Mouse (Mus musculus) liver, adult 2 months (tissue): ENCODE measurements around the gene Gm609. TPM values are rescaled to one million over a fixed set of nuclear protein-coding genes. Genes with fewer than 3 reads are reported as not detected.
A peak's percentile ranks its signal among the peaks of the same experiment; 100 is the strongest.

Experiments
- DNase-seq: peaks from one replicate; pipeline ENCODE4 v3.0.0-alpha.2; 2011; ENCODE audit warnings: low read depth, low spot score; ENCODE audit errors: extremely low read depth
- H3K27ac ChIP-seq: fragments of 200-500 bp; replicated peaks from 2 replicates; pipeline ENCODE4 v1.5.1; 2012; ENCODE audit warnings: low read depth, mild to moderate bottlenecking, control low read depth, inconsistent platforms, low read length; ENCODE audit not compliant: insufficient read depth
- H3K27me3 ChIP-seq: fragments of 200-500 bp; 2 replicates; pipeline ENCODE4 v1.6.1; 2012; ENCODE audit warnings: mild to moderate bottlenecking, moderate library complexity, low read length, inconsistent platforms; ENCODE audit not compliant: control insufficient read depth, insufficient read depth
- H3K36me3 ChIP-seq: fragments of 200-500 bp; 2 replicates; pipeline ENCODE4 v1.6.1; 2012; ENCODE audit warnings: low read length, inconsistent platforms; ENCODE audit not compliant: control insufficient read depth, insufficient read depth
- H3K4me1 ChIP-seq: fragments of 200-500 bp; 2 replicates; pipeline ENCODE4 v1.6.1; 2011; ENCODE audit warnings: low read length; ENCODE audit not compliant: control insufficient read depth, insufficient read depth
- H3K4me3 ChIP-seq: fragments of 200-500 bp; 2 replicates; pipeline ENCODE4 v1.5.1; 2011; ENCODE audit warnings: low read depth, mild to moderate bottlenecking, control low read depth, low read length, moderate library complexity; ENCODE audit not compliant: insufficient read depth
- H3K79me2 ChIP-seq: fragments of 200-500 bp; 2 replicates; pipeline ENCODE4 v1.6.1; 2012; ENCODE audit warnings: inconsistent platforms, mild to moderate bottlenecking, low read length, moderate library complexity; ENCODE audit not compliant: control insufficient read depth, insufficient read depth
- H3K9ac ChIP-seq: fragments of 200-500 bp; 2 replicates; pipeline ENCODE4 v1.6.1; 2012; ENCODE audit warnings: low read depth, mild to moderate bottlenecking, control low read depth, inconsistent platforms, low read length
- CTCF ChIP-seq: fragments of 200-500 bp; IDR thresholded peaks from 2 replicates; pipeline ENCODE4 v1.5.1; 2011; ENCODE audit warnings: low read depth, low read length, control low read depth
- POLR2A ChIP-seq: fragments of 200-500 bp; IDR thresholded peaks from 2 replicates; pipeline ENCODE4 v1.6.1; 2011; ENCODE audit warnings: low read length, control low read depth; ENCODE audit not compliant: insufficient read depth; ENCODE audit errors: extremely low read depth
- WGBS: fragments of 180-500 bp; shearing (Covaris S2); methylation state at CpG from one replicate; pipeline ENCODE4 v1.1.7; 2018; 5-methylcytosine and 5-hydroxymethylcytosine counted together
- polyA plus RNA-seq: library from polyadenylated mRNA; depleted of rRNA; stranded (reverse); fragments of >200 nt; gene quantifications from 2 replicates; pipeline ENCODE4 v1.2.3, GENCODE M21; 2012; rRNA removed
- total RNA-seq: library from RNA; depleted of rRNA; stranded (reverse); fragments of >200 nt; gene quantifications from 2 replicates; pipeline ENCODE4 v1.2.3, GENCODE M21; 2014; rRNA removed

Gm609 gene
- total and polyA plus RNA-seq, 2 experiments: 0.04 to 0.46 TPM

- no peak for TF ChIP-seq POLR2A
- TF ChIP-seq CTCF: no peak
- WGBS: 81% methylated on average over 1 of the region's 1 CpGs
- no peak overlapping the region for H3K27ac ChIP-seq
- no peaks in the 10 kb centered on the region for H3K4me1 ChIP-seq
- no peaks in the 10 kb centered on the region for H3K79me2 ChIP-seq
- no peak overlapping the region for H3K4me3 ChIP-seq
- H3K27me3 ChIP-seq: no peaks in the 10 kb centered on the region
- H3K9ac ChIP-seq: no peak overlapping the region
- DNase-seq: no peak
- H3K36me3 ChIP-seq: no peaks in the 10 kb centered on the region
These were observed 121.7 kb downstream of the Gm609 start for GRCm38 (mm10) chr16:45371076-45371475.

GRCm38 (mm10) chr16:45369285-45369965 lies 123.3 kb downstream of the Gm609 start:
- H3K27me3 ChIP-seq: no peaks in the 10 kb centered on the region
- H3K79me2 ChIP-seq: no peaks in the 10 kb centered on the region
- 72% methylated on average over 4 of the region's 4 CpGs for WGBS
- no peak overlapping the region for H3K9ac ChIP-seq
- H3K4me1 ChIP-seq: peaks cover 2% of the 10 kb centered on the region; the same call in 1 of the 2 replicates
- TF ChIP-seq POLR2A (no peak), CTCF (no peak)
- no peaks in the 10 kb centered on the region for H3K36me3 ChIP-seq
- H3K27ac ChIP-seq: no peak overlapping the region
- no peak overlapping the region for H3K4me3 ChIP-seq
- DNase-seq: no peak

GRCm38 (mm10) chr16:45366111-45366510 lies 126.7 kb downstream of the Gm609 start:
- no peaks in the 10 kb centered on the region for H3K36me3 ChIP-seq
- peaks cover 2% of the 10 kb centered on the region; the same call in 1 of the 2 replicates for H3K4me1 ChIP-seq
- DNase-seq: no peak
- H3K9ac ChIP-seq: no peak overlapping the region
- H3K4me3 ChIP-seq: no peak overlapping the region
- no peak overlapping the region for H3K27ac ChIP-seq
- 81% methylated on average over 7 of the region's 7 CpGs for WGBS
- no peaks in the 10 kb centered on the region for H3K79me2 ChIP-seq
- H3K27me3 ChIP-seq: no peaks in the 10 kb centered on the region
- TF ChIP-seq CTCF (no peak), POLR2A (no peak)

- Histone ChIP-seq H3K27ac (no peak overlapping the region), H3K36me3 (no peaks in the 10 kb centered on the region), H3K27me3 (no peaks in the 10 kb centered on the region), H3K79me2 (no peaks in the 10 kb centered on the region), H3K4me1 (peaks cover 2% of the 10 kb centered on the region; the same call in 1 of the 2 replicates), H3K9ac (no peak overlapping the region), H3K4me3 (no peak overlapping the region)
- DNase-seq: peak; percentile 15
- 35% methylated on average over 9 of the region's 9 CpGs for WGBS
- TF ChIP-seq CTCF: no peak
- TF ChIP-seq POLR2A: no peak
These were observed 127.4 kb downstream of the Gm609 start for GRCm38 (mm10) chr16:45365353-45365752.

- Histone ChIP-seq H3K27ac (no peak overlapping the region), H3K9ac (no peak overlapping the region), H3K4me3 (no peak overlapping the region), H3K79me2 (no peaks in the 10 kb centered on the region), H3K27me3 (no peaks in the 10 kb centered on the region), H3K4me1 (peaks cover 2% of the 10 kb centered on the region; the same call in 1 of the 2 replicates), H3K36me3 (no peaks in the 10 kb centered on the region)
- 98% methylated on average over 1 of the region's 1 CpGs for WGBS
- DNase-seq: no peak
- no peak for TF ChIP-seq POLR2A
- TF ChIP-seq CTCF: no peak
These were observed 128.1 kb downstream of the Gm609 start for GRCm38 (mm10) chr16:45364627-45365026.

GRCm38 (mm10) chr16:45363480-45364045 lies 129.2 kb downstream of the Gm609 start:
- H3K27ac ChIP-seq: no peak overlapping the region
- no peak overlapping the region for H3K9ac ChIP-seq
- no peaks in the 10 kb centered on the region for H3K27me3 ChIP-seq
- no peak overlapping the region for H3K4me3 ChIP-seq
- peaks cover 2% of the 10 kb centered on the region; the same call in 1 of the 2 replicates for H3K4me1 ChIP-seq
- H3K79me2 ChIP-seq: no peaks in the 10 kb centered on the region
- no peak for TF ChIP-seq CTCF
- no peak for TF ChIP-seq POLR2A
- H3K36me3 ChIP-seq: no peaks in the 10 kb centered on the region
- 73% methylated on average over 4 of the region's 4 CpGs for WGBS
- no peak for DNase-seq

Other genes with a start within 250 kb of the Gm609 start
- gene Cd200, start 83.9 kb downstream of the Gm609 start, total RNA-seq: 1.0 and 1.9 TPM in 2 replicates
- 0.86 and 1.2 TPM in 2 replicates for gene Cd200, start 83.9 kb downstream of the Gm609 start, polyA plus RNA-seq
- gene Gm17783, start 39.1 kb upstream of the Gm609 start, total RNA-seq: not detected in 2 replicates
- not detected in 2 replicates for gene Gm17783, start 39.1 kb upstream of the Gm609 start, polyA plus RNA-seq
- gene Slc9c1, start 42.3 kb upstream of the Gm609 start, total RNA-seq: not detected in 2 replicates
- gene Slc9c1, start 42.3 kb upstream of the Gm609 start, polyA plus RNA-seq: not detected in 2 replicates
- gene Gcsam, start 117.4 kb upstream of the Gm609 start, total RNA-seq: 0.09 and 0.20 TPM in 2 replicates
- 0.05 and 0.15 TPM in 2 replicates for gene Gcsam, start 117.4 kb upstream of the Gm609 start, polyA plus RNA-seq
- gene BC016579, start 161.1 kb upstream of the Gm609 start, total RNA-seq: 0.13 and 0.18 TPM in 2 replicates
- 0.04 TPM in 1 of 2 replicates, not detected in the other for gene BC016579, start 161.1 kb upstream of the Gm609 start, polyA plus RNA-seq
- gene Tmprss7, start 200.7 kb upstream of the Gm609 start, total RNA-seq: under 0.01 and 0.07 TPM in 2 replicates
- 0.04 TPM in 1 of 2 replicates, not detected in the other for gene Tmprss7, start 200.7 kb upstream of the Gm609 start, polyA plus RNA-seq
- 0.54 and 0.55 TPM in 2 replicates for gene Tagln3, start 231.6 kb upstream of the Gm609 start, total RNA-seq
- gene Tagln3, start 231.6 kb upstream of the Gm609 start, polyA plus RNA-seq: 0.09 and 0.43 TPM in 2 replicates
- 4.6 and 7.2 TPM in 2 replicates for gene Abhd10, start 250.0 kb upstream of the Gm609 start, total RNA-seq
- gene Abhd10, start 250.0 kb upstream of the Gm609 start, polyA plus RNA-seq: 2.5 and 5.1 TPM in 2 replicates